Mouse (Mus musculus) forebrain, postnatal 0 days (tissue): ENCODE data around the gene Ski. TPM values are rescaled to one million over a fixed set of nuclear protein-coding genes. Genes with fewer than 3 reads are reported as not detected.

ENCODE experiments used
- ATAC-seq: fragments of 200-750 bp; cut with Nextera tagmentation; 2 replicates; pipeline ENCODE4 v1.8.0; 2017; ENCODE audit warnings: mild to moderate bottlenecking, moderate library complexity
- DNase-seq: peaks from one replicate; pipeline ENCODE4 v3.0.0-alpha.2; 2015
- H3K27ac ChIP-seq: fragments of 300-500 bp; sonication (generic); 2 replicates; pipeline ENCODE4 v1.5.1; 2014; ENCODE audit warnings: low read depth, mild to moderate bottlenecking, antibody characterized with exemption, low read length, moderate library complexity, mixed read lengths
- H3K27me3 ChIP-seq: fragments of 300-500 bp; sonication (generic); 2 replicates; pipeline ENCODE4 v1.6.1; 2014; ENCODE audit warnings: mild to moderate bottlenecking, low read length, mixed read lengths; ENCODE audit not compliant: insufficient read depth
- H3K36me3 ChIP-seq: fragments of 300-500 bp; sonication (generic); 2 replicates; pipeline ENCODE4 v1.6.1; 2014; ENCODE audit warnings: mild to moderate bottlenecking, moderate library complexity; ENCODE audit not compliant: insufficient read depth
- H3K4me1 ChIP-seq: fragments of 300-500 bp; sonication (generic); 2 replicates; pipeline ENCODE4 v1.6.1; 2014; ENCODE audit warnings: antibody characterized with exemption; ENCODE audit not compliant: insufficient read depth
- H3K4me2 ChIP-seq: fragments of 300-500 bp; sonication (generic); 2 replicates; pipeline ENCODE4 v1.6.1; 2014; ENCODE audit warnings: low read depth, mild to moderate bottlenecking, moderate library complexity
- H3K4me3 ChIP-seq: fragments of 300-500 bp; sonication (generic); 2 replicates; pipeline ENCODE4 v1.5.1; 2014; ENCODE audit warnings: low read depth, low read length, mixed read lengths
- H3K9ac ChIP-seq: fragments of 300-500 bp; sonication (generic); 2 replicates; pipeline ENCODE4 v1.6.1; 2014; ENCODE audit warnings: mild to moderate bottlenecking
- H3K9me3 ChIP-seq: fragments of 300-500 bp; sonication (generic); 2 replicates; pipeline ENCODE4 v1.6.1; 2016; ENCODE audit warnings: low read length
- CTCF ChIP-seq: sonication (generic); IDR thresholded peaks from 2 replicates; pipeline ENCODE4 v1.5.1; 2016; ENCODE audit warnings: antibody characterized with exemption, control low read depth, low read depth
- WGBS: fragments of 180-500 bp; shearing (Covaris S2); extraction: QIAGEN DNeasy Blood & Tissue Kit; methylation state at CpG from one replicate; pipeline ENCODE4 v1.1.7; 2014; 5-methylcytosine and 5-hydroxymethylcytosine counted together
- polyA plus RNA-seq: library from polyadenylated mRNA; unstranded; fragments of >200 nt; fragmentation: Nextera tagmentation; extraction: Ambion mirVana; gene quantifications from 2 replicates; pipeline ENCODE4 v1.2.1, GENCODE M21; 2015
- total RNA-seq: library from RNA; depleted of rRNA; stranded (reverse); fragments of >200 nt; gene quantifications from 2 replicates; pipeline ENCODE4 v1.2.3, GENCODE M21; 2014

Ski gene
- total and polyA plus RNA-seq, 2 experiments from 2014 or later, result 12.2 to 68.7 TPM

GRCm38 (mm10) chr4:155213752-155214054, 8.7 kb downstream of the Ski start:
- DNase-seq, result no peak
- no peaks in the 10 kb centered on the region for H3K36me3 ChIP-seq
- peak overlapping the region; percentile 16; the same call in 1 of the 2 replicates for H3K27ac ChIP-seq
- no peak overlapping the region for H3K4me3 ChIP-seq
- H3K9ac ChIP-seq, result no peak overlapping the region
- 31% methylated on average over 6 of the region's 6 CpGs for WGBS
- H3K27me3 ChIP-seq, result no peaks in the 10 kb centered on the region
- TF ChIP-seq CTCF, result no peak
- peaks cover 46% of the 10 kb centered on the region for H3K4me1 ChIP-seq
- H3K4me2 ChIP-seq, result peak overlapping the region; percentile 27
- H3K9me3 ChIP-seq, result no peaks in the 10 kb centered on the region
- ATAC-seq, result no peak

DNA sequence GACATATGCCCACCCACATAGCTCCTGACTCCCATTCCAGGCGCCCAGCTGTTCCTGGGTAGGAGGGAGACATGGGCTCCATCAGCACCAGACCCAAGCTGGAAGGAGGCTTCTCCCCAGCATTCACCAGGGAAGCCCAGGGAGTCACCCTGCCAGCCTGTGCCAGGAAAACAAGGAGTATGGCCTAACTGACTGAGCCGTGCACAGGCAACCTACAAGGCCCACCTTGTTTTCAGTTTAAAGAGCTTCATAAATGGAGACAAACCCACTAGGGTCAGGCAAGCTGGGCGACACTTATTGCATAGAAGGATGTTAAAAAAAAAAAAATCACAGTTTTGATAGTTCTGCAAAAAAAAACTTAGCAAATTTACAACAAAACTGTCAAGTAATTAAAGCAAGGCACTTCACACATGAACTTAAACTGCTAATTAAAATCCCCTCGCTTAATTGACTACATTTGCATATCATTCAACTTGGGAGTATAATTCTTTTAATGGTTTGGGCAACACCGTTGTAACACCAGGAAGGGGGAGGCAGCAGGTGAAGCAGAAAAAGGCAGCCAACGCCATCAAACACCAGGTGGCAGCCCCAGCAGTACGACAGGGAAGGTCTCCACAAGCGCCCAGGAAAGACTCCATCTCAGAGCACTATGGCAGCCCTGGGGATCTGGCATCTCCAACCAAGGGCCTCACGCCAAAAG, 9.2 kb downstream of the Ski start:
- Histone ChIP-seq H3K9me3 (no peaks in the 10 kb centered on the region), H3K4me1 (peaks cover 50% of the 10 kb centered on the region), H3K9ac (no peak overlapping the region), H3K27me3 (no peaks in the 10 kb centered on the region), H3K4me2 (peak overlapping the region; percentile 27), H3K4me3 (no peak overlapping the region), H3K36me3 (no peaks in the 10 kb centered on the region), H3K27ac (peak overlapping the region; percentile 16; the same call in 1 of the 2 replicates)
- peak; percentile 69 for DNase-seq
- ATAC-seq, result peak; percentile 75
- TF ChIP-seq CTCF, result peak; percentile 36
- WGBS, result 19% methylated on average over 9 of the region's 9 CpGs

GRCm38 (mm10) chr4:155209494-155209893, 12.9 kb downstream of the Ski start:
- DNase-seq, result no peak
- Histone ChIP-seq H3K4me3 (no peak overlapping the region), H3K27ac (no peak overlapping the region), H3K9me3 (no peaks in the 10 kb centered on the region), H3K9ac (no peak overlapping the region), H3K36me3 (no peaks in the 10 kb centered on the region), H3K4me1 (peaks cover 24% of the 10 kb centered on the region), H3K27me3 (no peaks in the 10 kb centered on the region), H3K4me2 (no peak overlapping the region)
- no peak for ATAC-seq
- TF ChIP-seq CTCF, result no peak
- 83% methylated on average over 5 of the region's 5 CpGs for WGBS

- H3K4me2 ChIP-seq, result no peak overlapping the region
These were observed 13.3 kb downstream of the Ski start for GRCm38 (mm10) chr4:155209079-155209478.

GRCm38 (mm10) chr4:155208613-155209012, 13.8 kb downstream of the Ski start:
- Histone ChIP-seq H3K4me2 (no peak overlapping the region), H3K4me3 (no peak overlapping the region), H3K27ac (no peak overlapping the region), H3K36me3 (no peaks in the 10 kb centered on the region), H3K9me3 (no peaks in the 10 kb centered on the region), H3K27me3 (no peaks in the 10 kb centered on the region), H3K4me1 (peaks cover 15% of the 10 kb centered on the region), H3K9ac (no peak overlapping the region)
- TF ChIP-seq CTCF, result no peak
- ATAC-seq, result no peak
- no peak for DNase-seq
- 62% methylated on average over 7 of the region's 7 CpGs for WGBS

More at GRCm38 (mm10) chr4:155209079-155209478, 13.3 kb downstream of the Ski start:
- DNase-seq (no peak), ATAC-seq (no peak)
- H3K27ac ChIP-seq, result no peak overlapping the region
- H3K4me1 ChIP-seq, result peaks cover 20% of the 10 kb centered on the region
- no peak overlapping the region for H3K4me3 ChIP-seq
- no peak overlapping the region for H3K9ac ChIP-seq
- no peaks in the 10 kb centered on the region for H3K36me3 ChIP-seq
- H3K9me3 ChIP-seq, result no peaks in the 10 kb centered on the region
- TF ChIP-seq CTCF, result no peak
- no peaks in the 10 kb centered on the region for H3K27me3 ChIP-seq

- DNase-seq (no peak), ATAC-seq (no peak)
- H3K9me3 ChIP-seq, result no peaks in the 10 kb centered on the region
- WGBS, result 69% methylated on average over 3 of the region's 3 CpGs
- H3K9ac ChIP-seq, result no peak overlapping the region
- TF ChIP-seq CTCF, result no peak
- H3K27me3 ChIP-seq, result no peaks in the 10 kb centered on the region
- no peak overlapping the region for H3K4me2 ChIP-seq
- peaks cover 7% of the 10 kb centered on the region for H3K4me1 ChIP-seq
- no peak overlapping the region for H3K27ac ChIP-seq
- no peak overlapping the region for H3K4me3 ChIP-seq
- no peaks in the 10 kb centered on the region for H3K36me3 ChIP-seq
These were observed 14.6 kb downstream of the Ski start for GRCm38 (mm10) chr4:155207841-155208240.

DNA sequence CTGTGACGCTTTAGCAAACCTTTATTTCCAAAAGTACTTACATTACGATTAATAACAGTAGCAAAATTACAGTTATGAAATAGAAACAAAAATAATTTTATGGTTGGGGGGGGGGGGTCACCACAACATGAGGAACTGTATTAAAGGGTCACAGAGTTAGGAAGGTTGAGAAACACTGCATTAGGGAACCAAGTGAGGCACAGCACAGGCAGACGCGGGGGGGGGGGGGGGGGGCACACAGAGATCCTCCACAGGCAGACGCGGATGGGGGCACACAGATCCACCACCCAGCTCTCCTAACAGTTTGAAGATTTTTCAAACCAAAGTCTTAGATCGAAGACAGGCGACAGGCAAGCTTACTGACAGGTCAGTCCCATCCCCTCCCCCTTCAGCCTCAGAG, 15.9 kb downstream of the Ski start:
- 88% methylated on average over 8 of the region's 8 CpGs for WGBS
- ATAC-seq (no peak), DNase-seq (no peak)
- Histone ChIP-seq H3K4me1 (peaks cover 6% of the 10 kb centered on the region; the same call in 1 of the 2 replicates), H3K9me3 (no peaks in the 10 kb centered on the region), H3K4me2 (no peak overlapping the region), H3K36me3 (no peaks in the 10 kb centered on the region), H3K9ac (no peak overlapping the region), H3K27me3 (no peaks in the 10 kb centered on the region), H3K27ac (no peak overlapping the region), H3K4me3 (no peak overlapping the region)
- TF ChIP-seq CTCF, result no peak

- WGBS, result 70% methylated on average over 6 of the region's 6 CpGs
- no peak overlapping the region for H3K4me3 ChIP-seq
- ATAC-seq (no peak), DNase-seq (no peak)
- H3K9me3 ChIP-seq, result no peaks in the 10 kb centered on the region
- H3K4me2 ChIP-seq, result no peak overlapping the region
- H3K9ac ChIP-seq, result no peak overlapping the region
- H3K27ac ChIP-seq, result no peak overlapping the region
- no peaks in the 10 kb centered on the region for H3K27me3 ChIP-seq
- peaks cover 6% of the 10 kb centered on the region; the same call in 1 of the 2 replicates for H3K4me1 ChIP-seq
- no peaks in the 10 kb centered on the region for H3K36me3 ChIP-seq
- TF ChIP-seq CTCF, result no peak
These were observed 16.5 kb downstream of the Ski start for GRCm38 (mm10) chr4:155205919-155206318.
